Mouse (Mus musculus): ENCODE data around the gene Cym.

Gene Cym

DNA sequence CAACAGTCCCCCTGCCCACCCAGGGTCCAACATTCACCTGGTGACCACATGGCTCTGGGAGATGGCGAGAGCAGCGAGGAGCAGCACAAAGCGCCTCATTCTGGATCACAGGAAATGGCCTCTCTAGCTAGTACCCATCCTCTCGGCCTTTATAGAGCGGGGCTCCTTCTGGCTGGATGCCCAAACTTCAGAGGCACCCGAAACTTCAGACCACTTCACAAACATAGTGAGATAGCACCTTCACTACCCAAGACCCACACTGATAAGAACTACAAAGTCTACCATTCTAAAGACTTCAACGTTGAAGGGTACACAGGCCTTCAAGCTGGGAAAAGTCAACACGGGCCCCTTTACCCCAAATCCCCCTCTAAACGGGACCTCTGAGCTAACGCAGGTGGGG lies at the start of gene Cym:
Gene Cym, minus strand, starts transcription at position 125 of the 400 bp plus-strand sequence.
- TF ChIP-seq GATA4 (IDR thresholded peaks at IDR 0.05; ENCODE audit: insufficient replicate concordance, low read length), result no peak

GRCm38 (mm10) chr3:107266814-107267345 lies 45.3 kb upstream of the Cym start:
- TF ChIP-seq GATA4 (IDR thresholded peaks at IDR 0.05; ENCODE audit: insufficient replicate concordance, low read length), result no peak

- no peak for TF ChIP-seq GATA4 (IDR thresholded peaks at IDR 0.05; ENCODE audit: insufficient replicate concordance, low read length)
These were observed 40.3 kb upstream of the Cym start for GRCm38 (mm10) chr3:107261851-107262165.

DNA sequence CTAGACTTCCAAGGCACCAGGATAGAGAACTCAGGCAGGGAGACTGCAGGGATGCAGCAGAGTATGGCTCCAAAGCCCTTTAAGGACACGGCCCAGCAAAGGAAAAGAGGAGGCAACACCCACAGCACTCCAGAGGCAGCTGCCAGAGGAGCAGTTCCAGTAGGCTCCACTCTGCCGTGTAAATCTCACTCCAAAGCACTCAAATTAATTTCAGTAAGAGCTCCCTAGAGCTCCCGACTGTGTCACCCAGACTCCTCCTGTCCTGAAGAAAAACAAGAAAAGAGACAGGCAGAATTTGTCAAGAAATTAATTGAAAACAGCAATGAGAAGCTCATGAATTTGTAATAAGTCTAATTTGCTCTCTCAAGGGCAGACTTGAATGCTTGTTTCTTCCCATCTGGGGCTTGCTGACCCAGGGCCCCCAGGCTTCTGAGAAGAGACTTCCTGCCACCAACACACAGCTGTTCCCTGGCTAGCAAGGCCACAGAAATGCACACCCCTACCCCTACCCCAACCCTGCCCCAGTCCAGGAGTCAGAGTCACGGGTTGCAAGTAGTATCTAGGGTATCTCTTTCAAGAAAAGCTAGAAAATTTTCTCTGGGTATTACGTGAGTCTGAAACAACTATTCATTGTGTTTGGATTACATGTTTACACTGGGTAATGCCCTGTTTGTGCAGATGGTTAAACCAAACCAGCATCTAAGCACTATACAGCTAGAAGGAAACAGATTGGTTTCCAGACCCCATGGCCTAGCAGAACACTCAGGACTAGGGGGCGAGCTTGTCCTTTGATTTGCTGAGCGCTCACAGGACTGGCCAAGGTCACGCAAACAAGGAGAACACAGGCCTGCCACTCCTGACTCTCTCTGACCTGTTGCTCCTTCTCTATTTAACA lies 39.7 kb upstream of the Cym start:
- no peak for TF ChIP-seq GATA4 (IDR thresholded peaks at IDR 0.05; ENCODE audit: insufficient replicate concordance, low read length)

- no peak for TF ChIP-seq GATA4 (IDR thresholded peaks at IDR 0.05; ENCODE audit: insufficient replicate concordance, low read length)
These were observed 36.4 kb upstream of the Cym start for GRCm38 (mm10) chr3:107257924-107258323.

DNA sequence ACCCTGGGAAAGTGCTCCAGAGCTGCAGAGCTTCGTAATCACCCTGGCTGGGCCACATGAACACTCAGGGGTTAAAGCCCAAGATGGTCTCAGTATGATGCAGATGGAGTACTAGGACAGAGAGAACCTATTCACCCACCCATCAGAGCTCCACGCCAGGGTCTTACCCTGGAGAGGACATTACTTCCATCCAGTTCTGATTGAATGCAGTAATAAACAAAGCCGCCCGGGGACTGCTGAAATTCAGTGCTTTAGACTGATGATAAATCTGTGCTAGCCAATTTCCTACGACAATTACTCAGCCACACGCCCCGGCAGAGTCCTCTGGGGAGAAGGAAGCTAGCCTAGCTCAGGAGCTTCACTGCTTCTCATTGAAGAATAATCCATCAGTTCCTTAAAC lies 35.2 kb upstream of the Cym start:
- no peak for TF ChIP-seq GATA4 (IDR thresholded peaks at IDR 0.05; ENCODE audit: insufficient replicate concordance, low read length)

DNA sequence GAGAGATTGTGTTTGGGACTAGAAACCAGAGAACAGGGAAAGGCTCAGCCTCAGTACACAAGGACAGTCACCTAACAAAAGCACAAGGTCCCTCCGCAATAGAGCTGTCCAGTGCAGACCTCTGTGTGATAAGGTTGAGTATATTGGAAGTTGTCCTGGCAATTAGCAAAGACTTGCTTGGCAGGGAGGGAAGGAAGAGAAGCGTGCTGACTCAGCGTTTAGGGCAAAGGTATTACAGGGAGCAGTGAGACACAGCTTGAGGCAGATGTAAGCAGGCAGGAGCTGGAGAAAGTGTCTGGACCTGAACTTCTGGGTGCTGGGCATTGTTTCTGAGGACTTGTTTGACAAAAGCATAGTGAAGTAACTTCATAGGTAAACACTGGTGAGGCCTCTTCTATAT lies 34.5 kb upstream of the Cym start:
- TF ChIP-seq GATA4 (IDR thresholded peaks at IDR 0.05; ENCODE audit: insufficient replicate concordance, low read length), result no peak

GRCm38 (mm10) chr3:107253925-107254324 lies 32.4 kb upstream of the Cym start:
- TF ChIP-seq GATA4 (IDR thresholded peaks at IDR 0.05; ENCODE audit: insufficient replicate concordance, low read length), result no peak

- TF ChIP-seq GATA4 (IDR thresholded peaks at IDR 0.05; ENCODE audit: insufficient replicate concordance, low read length), result no peak
These were observed 30.5 kb upstream of the Cym start for GRCm38 (mm10) chr3:107252035-107252434.

- no peak for TF ChIP-seq GATA4 (IDR thresholded peaks at IDR 0.05; ENCODE audit: insufficient replicate concordance, low read length)
These were observed 28.8 kb upstream of the Cym start for GRCm38 (mm10) chr3:107250320-107250719.

- no peak for TF ChIP-seq GATA4 (IDR thresholded peaks at IDR 0.05; ENCODE audit: insufficient replicate concordance, low read length)
These were observed 27.5 kb upstream of the Cym start for GRCm38 (mm10) chr3:107249042-107249441.

DNA sequence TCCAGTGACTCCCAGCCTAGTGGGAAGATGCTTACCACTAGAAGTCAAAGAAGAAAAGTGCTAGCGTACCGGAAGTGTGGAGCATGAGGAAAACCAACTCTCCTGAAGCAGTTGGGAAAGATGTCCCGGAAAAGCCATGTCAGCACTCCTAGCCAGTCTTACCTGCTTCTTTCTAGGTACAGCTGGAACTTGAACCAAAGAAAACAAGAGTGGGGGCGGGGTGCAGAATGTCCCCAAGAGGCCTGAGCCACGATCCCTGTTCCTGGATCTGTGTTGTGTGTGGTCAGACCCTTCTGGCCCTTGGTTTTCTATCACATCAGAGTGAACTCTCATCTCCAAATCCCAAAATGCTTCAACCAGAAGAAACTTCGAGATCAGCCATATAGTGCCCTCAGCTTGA lies 25.3 kb upstream of the Cym start:
- no peak for TF ChIP-seq GATA4 (IDR thresholded peaks at IDR 0.05; ENCODE audit: insufficient replicate concordance, low read length)

- no peak for TF ChIP-seq GATA4 (IDR thresholded peaks at IDR 0.05; ENCODE audit: insufficient replicate concordance, low read length)
These were observed 20.0 kb upstream of the Cym start for GRCm38 (mm10) chr3:107241389-107242094.

DNA sequence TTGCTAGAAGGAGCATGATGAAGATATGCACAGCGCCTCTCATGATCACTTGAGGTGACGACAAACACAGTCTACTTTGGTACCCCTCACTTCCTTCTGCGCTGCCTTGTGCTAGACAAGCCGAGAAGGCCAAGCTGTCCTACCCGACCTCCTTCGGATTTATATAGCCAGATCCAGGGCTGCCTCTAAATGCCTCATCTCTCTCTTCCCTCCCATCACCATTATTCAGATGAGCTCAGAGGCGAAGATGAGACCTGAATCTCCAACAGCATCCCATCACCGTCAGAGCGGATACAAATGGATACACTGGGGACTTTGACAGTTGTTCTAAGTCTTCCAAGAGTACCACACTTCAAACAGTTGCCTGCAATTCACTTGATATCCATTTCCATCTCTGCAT lies 18.1 kb upstream of the Cym start, which contains the start of gene Prok1:
Gene Prok1, minus strand, starts transcription at position 101 of the 400 bp plus-strand sequence.
- no peak for TF ChIP-seq GATA4 (IDR thresholded peaks at IDR 0.05; ENCODE audit: insufficient replicate concordance, low read length)

DNA sequence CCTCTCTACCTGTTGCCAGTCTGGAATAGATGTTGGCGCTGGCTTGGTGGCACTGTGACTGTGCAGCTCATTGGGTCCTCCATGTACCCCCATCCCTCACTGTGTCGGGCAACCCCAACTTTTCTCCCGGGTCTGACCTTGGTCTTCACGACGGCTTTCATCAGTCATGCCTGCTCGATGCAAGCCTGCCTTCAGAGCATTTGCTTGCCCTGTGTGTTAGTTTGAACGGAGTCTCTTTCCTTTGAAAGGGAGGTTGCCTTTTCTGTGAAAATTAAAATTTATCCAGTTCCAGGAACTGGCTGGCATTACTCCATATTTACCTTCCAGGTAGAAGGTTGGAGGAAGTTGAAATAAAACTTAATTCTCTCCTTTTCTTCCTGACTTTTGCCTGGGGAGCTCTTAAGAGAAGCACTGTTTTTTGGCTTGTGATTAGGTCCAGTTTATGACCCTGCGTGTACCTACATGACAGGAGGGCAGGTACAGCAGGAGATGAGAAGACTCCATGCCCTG lies 17.0 kb upstream of the Cym start:
- no peak for TF ChIP-seq GATA4 (IDR thresholded peaks at IDR 0.05; ENCODE audit: insufficient replicate concordance, low read length)

GRCm38 (mm10) chr3:107238051-107238450 lies 16.5 kb upstream of the Cym start:
- TF ChIP-seq GATA4 (IDR thresholded peaks at IDR 0.05; ENCODE audit: insufficient replicate concordance, low read length), result no peak

Measured in liver, adult (tissue).